Mouse (Mus musculus) urinary bladder, postnatal 4 days (tissue): ENCODE results near the gene Car10.

Experiments
- DNase-seq, 2 experiments: peaks; one replicate each; pipeline ENCODE4 v3.0.0; 2021 to 2022; ENCODE audit warnings: low spot score in 2 of 2

Car10 gene

DNA sequence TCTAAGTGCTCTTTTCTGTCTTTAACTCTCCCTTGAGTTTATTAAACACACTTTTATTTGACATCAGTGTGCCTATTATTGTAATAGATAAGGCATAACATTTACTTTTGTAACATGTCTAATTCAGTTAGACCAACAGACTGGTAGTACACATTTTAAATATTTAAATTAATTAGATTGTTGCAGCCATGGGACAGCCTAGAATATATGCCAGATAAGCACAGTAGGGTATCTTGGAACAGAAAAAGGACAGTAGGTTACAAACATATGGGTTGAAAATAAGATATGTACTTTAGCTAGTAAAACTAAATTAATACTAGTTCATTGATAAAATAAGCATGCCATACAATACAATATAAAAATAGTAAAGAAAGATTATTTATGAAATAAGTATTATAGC lies 74.6 kb downstream of the Car10 start:
- DNase-seq, result no peak

DNA sequence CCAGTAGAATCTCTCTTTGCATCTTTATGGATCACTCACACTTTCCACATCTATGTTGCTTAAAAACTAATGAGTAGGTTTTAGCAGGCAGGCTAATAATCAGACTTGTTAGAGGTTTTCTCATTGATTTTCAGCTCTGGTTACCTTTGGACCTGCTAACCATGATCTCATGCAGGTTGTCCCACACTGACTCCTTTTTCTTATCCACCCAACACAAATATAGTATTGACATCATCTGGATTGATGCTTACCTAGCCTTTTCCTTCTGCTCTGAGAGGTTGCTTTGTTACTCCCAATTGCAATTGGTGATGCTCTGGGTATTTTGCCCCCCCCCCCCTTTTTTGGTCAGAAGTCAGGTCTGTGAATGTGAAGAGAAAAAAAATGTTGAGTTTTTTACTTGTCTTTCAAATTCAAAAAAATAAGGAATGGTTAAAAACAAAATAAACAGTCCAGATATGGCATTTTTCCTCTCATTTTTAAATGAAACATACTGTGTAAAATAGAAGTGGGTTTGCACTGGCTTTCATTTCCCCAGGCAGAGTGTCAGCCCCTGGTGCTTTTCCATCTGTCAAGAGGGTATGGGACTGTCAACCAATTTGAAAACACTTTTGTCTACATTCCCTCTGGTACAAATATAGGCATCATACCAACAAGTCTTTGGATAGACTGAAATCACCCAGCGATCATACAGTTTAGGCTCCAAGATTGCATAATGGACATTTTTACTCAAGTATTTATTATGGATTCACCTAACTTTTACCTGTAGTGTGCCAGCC lies 75.9 kb downstream of the Car10 start:
- no peak for DNase-seq

DNA sequence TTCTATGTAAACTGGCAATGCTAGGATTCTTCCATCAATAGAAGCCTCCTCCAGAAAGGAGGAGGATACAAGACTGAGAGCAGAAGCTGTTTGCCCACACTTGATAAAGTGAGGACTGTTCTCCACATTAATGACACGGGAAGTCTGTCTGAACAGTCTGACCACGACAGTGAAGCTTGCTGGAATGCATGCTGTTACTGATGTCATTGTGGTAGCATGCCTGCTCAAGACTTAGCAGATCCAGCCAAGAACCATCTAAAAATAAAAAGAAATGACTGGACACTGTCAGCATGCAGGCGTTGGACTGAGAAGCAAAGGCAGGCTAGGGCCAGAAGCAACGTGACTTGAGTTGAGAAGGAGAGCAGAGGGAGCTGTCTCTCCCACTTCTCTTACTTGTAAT lies 87.6 kb downstream of the Car10 start:
- no peak for DNase-seq

DNA sequence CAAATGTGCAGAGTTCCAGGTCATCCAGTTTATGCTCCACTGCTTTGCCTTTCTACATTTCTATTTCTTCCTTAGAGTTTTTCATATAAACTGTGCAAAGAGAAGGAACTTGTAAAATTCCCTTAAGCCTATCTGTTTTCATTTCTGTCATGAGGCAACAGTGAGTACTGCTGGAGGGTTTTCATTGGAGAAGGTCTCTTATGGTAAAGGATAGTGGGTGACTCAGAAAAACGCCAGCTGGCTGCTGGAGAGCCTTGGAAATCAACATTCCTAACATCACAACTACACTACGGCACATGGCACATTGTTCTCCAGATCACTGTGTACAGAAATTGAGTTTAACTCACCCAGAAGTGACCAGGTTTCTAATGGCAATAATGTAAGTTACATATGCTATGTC lies 88.3 kb downstream of the Car10 start:
- no peak for DNase-seq

DNA sequence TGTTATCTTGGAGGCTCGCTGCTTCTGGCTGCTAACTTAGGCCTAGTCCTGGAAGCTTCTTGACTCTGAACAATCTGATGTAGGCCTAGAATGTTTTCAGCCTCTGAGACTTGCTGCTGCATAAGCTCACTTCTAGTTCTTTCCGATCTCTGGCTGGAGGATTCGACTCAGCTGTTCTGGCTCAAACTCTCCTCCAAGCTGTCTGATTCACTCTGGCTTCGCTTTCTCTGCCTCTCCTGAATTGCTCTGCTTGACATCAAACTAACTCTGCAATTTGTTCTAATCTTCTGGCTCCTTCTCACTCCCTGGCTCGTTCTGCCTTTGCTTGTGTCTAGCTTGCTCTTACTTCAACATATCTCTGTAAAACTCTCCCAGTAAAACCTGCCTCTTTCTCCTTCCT lies 90.8 kb downstream of the Car10 start:
- no peak for DNase-seq

DNA sequence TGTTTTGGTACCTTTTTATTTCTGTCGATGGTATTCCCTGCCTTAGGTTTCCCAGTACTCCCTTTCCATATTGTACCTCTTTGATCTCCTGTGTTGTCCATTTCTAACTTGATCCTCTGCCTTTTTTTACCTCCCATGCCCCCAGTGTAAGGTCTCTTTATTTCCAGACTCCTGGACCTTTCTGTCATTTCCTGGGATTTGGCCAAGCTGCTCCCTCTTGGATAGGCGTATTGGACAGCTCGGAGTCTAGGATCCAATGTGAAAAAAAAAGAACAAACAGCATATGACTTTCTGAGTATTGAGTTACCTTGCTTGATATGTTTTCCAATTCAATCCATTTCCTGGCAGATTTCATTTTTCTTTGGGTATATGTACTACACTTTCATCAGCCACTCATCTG lies 102.2 kb downstream of the Car10 start:
- no peak for DNase-seq

DNA sequence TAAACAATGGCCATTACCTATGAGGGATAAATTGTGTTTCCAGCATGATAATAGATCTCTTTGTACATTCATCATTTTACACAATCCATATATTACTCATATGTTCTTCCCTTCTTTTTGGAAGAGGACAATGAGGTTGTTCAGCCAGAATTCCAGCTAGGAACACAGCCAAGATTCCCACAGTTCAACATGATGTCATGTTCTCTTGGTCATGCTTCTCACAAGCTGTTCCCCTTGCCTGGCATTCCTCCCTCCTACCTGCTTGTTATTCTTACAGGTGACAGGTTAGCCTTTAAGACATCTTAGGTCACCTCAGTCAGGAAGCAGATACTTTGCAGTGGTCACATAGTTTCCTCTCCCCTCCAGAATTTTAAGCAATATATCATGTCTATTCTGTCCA lies 119.6 kb downstream of the Car10 start:
- no peak for DNase-seq

DNA sequence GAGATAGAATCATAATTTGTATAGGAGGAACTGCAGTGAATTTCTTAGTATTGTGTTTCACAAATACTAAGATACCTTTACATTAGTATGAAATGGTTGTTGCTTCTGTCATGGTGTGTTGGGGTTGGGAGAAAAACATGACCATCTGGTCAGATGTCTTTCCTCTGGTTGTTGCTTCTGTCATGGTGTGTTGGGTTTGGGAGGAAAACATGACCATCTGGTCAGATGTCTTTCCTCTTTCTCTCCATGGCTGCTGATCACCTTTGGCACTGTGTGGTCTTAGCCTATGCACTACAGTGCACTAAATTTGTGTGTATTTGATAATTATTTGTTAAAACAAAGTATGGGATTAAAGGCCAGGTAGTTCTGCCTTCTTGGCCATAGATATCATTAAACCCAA lies 132.2 kb downstream of the Car10 start:
- DNase-seq, result no peak

DNA sequence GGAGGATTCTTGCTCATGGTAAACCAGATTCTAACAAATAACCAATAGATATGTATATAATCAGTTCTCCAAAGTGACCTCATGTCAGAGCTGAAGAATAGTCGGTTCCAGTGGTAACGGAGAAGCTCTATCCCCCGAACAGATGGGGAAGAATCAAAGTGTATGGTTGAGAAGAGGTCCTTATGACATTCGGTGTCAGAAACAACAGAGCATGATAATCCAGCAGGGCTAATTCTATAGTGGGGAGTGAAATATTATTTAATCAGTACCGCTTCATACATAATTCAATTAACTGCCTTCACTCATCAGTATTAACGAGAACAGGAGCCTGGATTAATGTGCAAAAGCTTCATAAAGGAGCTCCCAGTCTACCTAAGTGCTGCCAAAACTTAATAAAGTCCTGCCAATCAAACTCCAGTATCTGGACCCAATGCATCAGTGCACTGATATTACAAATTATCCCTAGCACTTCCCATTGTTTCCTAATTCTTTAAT lies 152.0 kb downstream of the Car10 start:
- no peak for DNase-seq

DNA sequence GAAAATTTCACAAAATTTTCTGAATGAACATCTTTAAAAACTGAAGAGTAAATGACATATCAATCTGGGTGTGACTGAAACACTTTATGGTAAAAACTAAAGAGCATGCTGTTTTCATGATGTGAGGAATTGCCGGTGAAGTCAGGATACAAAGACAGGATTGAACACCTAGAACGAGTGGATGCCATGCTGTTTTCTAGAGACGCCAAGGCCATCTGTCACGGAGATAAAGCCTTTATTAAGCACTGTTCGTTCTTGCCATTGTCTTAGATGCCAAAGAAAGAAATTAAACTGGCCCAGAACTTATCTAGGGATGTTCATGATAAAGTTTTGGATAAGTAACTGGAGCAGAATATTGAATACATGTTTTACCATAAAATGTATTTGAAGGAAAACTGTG lies 153.9 kb downstream of the Car10 start:
- no peak for DNase-seq

DNA sequence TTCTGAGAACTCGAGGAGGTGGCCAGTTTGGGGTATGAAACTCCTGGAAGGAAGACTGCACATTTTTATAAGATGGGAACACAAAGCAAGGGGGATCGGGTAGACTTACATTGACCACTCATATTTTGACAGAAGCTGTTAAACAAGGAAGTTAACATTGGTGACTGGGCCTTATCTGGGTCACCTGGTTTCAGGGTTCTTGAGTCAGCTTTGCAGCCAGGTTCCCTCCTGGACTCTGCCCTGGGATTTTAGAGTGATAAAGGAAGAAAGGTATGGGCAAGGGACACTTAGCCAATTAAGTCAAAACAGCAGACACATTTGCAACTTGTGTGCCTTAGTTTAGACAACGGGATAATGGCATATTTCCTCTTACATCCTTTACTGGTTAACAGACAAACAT lies 166.2 kb downstream of the Car10 start:
- DNase-seq, result no peak

DNA sequence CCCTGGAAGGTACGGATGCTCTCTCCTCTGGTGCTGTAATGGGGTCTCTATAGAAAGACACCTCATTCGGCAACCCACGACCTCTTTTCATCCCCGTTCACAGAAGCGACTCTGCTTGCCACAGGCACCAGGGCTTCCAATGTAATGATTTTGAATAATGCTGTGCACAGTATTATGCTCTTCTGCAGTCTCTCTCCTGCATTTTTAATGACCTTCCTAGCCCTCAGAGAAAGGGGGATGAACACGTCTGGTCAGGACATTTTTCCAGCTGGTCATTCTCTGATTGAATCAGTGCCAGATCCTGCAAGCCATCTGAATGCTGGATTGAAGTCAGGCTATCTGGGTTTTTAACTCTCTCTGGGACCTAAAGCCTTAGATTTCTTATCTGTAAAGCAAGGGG lies 174.2 kb downstream of the Car10 start:
- DNase-seq, result no peak

DNA sequence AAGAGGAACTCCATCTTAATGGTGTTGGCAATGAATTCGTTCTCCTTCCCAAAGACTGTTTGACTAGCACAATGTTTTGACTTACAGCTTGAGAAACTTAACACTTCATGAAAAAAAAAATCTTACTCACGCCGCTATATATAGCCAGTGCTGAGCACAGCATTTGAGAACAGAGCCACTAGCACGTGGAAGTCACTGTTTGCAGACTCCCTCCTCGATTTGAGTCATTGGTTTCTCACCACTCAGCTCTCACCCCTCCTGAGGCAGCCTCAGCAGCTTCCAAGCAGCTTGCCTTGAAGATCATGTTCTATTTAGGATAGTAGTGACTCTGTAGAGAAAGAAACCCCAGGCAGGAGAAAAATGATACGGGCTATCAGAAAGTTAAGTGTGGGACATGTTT lies 176.1 kb downstream of the Car10 start:
- no peak for DNase-seq

DNA sequence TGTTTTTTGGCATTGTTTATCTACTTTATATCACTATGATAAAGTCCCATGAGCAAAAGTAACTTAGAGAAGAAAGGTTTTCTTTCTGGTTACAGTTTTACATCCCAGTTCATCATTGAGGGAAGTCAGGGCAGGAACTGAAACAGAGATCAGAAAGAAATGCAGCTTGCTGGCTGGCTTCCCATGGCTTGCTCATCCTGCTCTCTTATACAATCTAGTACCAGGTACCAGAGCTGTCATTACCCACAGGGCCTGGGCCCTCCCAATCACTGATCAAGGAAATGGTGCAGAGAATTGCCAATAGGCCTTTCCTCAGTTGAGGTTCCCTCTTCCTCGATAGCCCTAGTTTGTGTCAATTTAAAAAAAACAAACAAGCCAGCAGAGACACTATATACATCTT lies 195.8 kb downstream of the Car10 start:
- DNase-seq, result no peak

DNA sequence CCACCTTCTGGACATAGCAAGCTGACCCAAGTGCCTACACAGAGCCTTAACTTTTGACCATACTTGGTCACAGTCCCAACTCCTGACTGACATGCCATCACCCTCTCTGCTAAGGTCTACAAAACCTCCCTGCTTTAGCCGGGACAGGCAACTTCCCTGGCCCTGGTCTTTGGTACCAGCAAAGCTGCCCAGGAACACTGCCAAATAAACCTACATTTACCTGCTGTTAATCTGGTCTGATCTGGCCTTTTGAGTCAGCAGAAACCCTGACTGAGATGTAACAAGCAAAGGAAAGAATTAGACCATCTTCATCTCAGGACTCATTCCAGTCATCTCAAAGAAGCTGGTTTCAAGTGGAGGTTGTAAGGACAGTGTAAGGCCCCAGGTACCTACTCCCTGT lies 212.2 kb downstream of the Car10 start:
- no peak for DNase-seq

DNA sequence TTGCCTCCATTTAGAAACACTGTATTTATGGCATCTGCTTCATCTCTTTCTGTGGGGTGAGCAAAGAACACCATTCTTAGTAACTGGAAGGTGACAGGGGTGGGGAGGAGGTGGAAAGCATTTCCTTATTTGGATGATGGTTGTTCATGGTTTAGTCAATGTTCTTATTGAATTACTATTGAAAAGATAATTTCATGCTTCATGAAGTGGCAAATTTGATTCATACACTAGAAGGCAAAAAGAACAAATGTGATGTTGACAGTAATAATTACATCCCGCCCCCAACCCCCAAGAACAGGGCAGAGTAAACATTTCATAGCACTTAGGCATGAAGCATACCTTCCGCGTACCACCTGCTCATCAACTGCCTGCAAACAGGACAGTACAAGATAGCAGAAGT lies 239.9 kb downstream of the Car10 start:
- no peak for DNase-seq

DNA sequence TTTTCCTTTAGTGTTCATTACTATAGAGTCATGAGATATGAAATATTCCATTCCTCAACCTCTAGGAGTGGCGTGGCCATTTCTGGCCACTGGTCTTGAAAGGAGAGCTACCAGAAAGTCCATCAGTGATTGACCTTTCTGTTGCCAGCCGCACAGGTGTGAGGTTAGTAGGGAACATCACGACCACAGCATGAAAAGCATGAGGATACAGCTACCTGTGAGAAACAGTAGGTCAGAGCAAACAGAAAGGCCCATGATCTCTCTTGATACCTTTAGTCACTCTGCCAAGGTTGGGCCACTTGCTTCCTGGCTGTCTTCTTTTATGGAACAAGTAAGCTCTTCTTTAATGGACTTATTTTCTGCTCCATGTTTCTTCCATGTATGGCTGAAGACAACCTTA lies 246.1 kb downstream of the Car10 start:
- DNase-seq, result no peak

DNA sequence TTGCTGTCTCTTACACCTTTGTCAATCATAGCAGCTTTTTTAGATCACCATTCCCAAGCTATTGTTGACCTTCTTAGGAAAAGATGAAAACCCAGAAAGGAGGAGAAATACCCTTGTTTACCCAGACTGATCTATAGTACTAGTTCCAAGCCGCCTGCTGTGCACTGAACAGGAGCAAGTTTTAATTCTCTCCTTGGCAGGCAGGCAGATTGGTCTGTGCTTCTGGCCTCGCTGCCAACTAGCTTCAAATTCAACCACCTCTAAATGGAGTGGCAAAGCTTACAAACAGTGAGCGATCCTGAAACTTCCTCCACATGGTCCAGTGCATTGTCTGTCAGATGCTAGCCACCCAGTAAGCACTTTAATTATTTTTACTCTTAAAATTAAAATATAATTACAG lies 247.0 kb downstream of the Car10 start:
- no peak for DNase-seq

DNA sequence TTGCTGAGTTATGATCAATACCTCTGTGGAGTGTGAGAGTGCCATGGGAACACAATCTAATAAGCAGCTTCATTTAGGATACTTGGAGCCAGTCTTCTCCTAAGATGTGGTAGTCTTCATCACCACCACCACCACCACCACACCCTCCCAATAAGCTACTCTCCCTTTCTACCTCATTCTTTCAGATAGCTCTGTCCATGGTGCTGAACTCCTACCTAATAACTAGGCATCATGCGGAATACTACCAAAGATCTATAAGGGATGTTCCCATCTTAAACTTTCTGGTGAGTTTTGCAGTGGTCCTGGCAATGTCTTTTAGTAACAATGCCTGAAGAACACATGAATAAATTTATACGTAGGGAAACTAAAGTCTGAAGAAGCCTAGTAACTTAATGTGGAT lies 263.7 kb downstream of the Car10 start:
- no peak for DNase-seq

DNA sequence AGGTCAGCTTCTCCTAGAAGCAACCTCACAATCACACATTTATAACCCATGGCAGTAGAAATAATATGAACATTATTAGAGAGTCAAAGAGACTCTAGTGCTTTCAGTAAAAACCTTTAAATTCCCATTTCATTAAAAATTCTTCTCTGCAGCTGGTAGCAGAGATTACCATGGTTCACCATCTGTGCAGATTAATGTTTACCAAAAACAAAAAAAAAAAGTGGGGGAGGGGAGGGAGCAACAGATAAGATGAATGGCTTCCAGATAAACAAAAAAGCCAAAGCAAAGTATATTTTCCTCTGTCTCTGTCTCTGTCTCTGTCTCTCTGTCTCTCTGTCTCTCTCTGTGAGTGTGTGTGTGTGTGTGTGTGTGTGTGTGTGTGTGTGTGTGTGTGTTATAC lies 266.3 kb downstream of the Car10 start:
- DNase-seq, result no peak

DNA sequence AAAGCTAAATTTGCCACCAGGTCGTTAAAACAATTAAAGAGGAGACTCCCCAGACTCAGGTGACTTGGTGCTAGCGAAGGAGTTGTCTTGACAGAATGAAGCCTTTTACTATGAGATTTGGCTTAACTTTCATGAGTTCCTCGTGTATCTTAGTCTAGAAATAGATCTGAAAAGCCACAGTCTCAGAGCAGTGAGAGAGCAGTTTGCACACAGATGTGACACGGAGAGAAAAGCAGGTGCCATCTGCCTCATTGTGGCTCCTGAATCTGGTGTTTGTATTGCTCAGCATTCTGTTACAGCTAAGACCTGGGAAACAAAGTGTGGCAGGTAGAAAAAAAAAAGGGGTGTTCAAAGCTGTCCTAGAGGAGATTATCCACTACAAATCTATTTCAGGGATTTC lies 269.4 kb downstream of the Car10 start:
- no peak for DNase-seq

DNA sequence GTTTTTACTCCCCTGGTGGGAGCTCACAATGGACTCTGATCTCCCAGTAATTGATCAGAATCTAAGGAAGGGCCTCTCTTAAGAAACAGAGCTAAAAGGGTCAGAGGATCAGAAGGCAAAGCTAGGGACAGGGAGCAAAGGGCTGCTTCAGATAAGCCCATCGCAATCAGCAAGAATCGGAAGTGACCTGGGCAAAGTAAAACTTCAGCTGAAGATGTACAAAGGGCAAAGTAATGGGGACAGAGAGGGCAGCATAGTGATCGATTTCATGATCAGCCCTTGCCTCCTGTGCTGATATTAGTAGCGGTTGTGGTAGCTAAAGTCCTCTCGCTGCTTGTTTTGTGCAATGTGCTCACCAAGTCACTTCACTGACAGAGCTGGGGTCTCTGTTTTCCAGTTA lies 269.9 kb downstream of the Car10 start:
- no peak for DNase-seq

DNA sequence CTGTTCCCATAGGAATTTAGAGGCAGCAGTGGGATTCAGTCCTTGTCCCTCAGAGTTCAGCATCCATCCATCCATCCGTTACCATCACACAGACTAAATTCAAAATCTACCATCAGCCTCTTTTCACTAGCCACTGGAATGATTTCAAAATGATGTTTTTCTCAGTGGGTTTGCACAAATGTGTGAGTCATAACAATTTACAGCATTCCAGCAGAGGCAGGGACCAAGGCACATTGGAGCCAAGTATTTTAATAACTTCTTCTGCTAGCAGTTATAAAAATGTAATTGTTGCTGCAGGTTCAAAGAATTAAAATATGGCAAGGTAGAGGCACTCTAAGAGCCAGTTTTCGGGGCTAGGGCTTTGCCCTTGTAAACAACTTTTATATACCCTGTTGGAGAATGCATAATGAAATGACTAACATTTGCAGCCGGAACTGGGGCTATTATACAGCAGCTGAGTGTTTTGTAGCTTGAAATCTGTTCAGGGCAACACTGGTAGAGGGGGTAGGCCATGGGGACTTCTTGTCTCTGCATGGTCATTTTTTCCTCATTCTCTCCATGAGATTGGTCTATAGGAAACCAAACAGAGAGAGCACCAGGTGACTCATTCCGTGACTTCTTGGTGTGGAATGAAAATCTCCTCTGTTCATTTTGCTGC lies 276.0 kb downstream of the Car10 start:
- no peak for DNase-seq

DNA sequence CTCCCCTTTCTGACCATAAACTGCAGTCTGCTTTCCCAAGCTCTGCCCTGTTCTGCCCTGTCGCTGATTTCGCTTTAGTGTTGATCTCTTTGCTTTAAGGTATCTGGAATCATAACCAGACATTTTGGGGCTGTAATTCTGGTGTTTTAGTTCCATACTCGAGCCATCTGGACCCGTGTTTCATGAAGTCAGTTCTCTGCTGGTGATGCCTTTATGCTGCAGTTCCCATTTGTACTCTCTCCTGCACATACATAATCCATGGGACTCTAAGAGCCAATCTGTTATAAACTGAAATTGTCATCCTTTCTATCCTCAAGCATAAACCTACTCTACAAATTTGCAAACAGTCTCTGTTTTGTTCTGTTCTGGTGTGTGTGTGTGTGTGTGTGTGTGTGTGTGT lies 293.3 kb downstream of the Car10 start:
- DNase-seq, result no peak
